Mouse (Mus musculus): ENCODE measurements around the gene Arhgef1. TPM values are rescaled to one million over a fixed set of nuclear protein-coding genes. Genes with fewer than 3 reads are reported as not detected.

The Arhgef1 gene
- total and polyA plus RNA-seq, 2 experiments from 2014 or later = 28.2 to 37.0 TPM

- WGBS = 12% methylated on average over 3 of the region's 3 CpGs
Measured at GRCm38 (mm10) chr7:24904936-24905335, 2.2 kb downstream of the Arhgef1 start.

GRCm38 (mm10) chr7:24906551-24906950 is 3.8 kb downstream of the Arhgef1 start:
- Histone ChIP-seq H3K36me3 (replicated peaks; ENCODE audit: control insufficient read depth, insufficient read depth, low read length) (peaks cover 32% of the 10 kb centered on the region), H3K4me3 (ENCODE audit: low read depth, low read length) (no peak overlapping the region; the same call in 1 of the 2 replicates), H3K4me1 (ENCODE audit: control insufficient read depth, insufficient read depth) (peaks cover 11% of the 10 kb centered on the region; the same call in 1 of the 2 replicates), H3K4me2 (ENCODE audit: low read depth, low read length) (peak overlapping the region; percentile 40; the same call in 1 of the 2 replicates), H3K9ac (replicated peaks; ENCODE audit: low read depth, low read length) (no peak overlapping the region; the same call in 1 of the 2 replicates), H3K27ac (ENCODE audit: low read depth) (peak overlapping the region; percentile 67; the same call in 1 of the 2 replicates), H3K9me3 (replicated peaks; ENCODE audit: control insufficient read depth, low read length) (no peaks in the 10 kb centered on the region), H3K27me3 (ENCODE audit: control insufficient read depth, insufficient read depth, low read length) (no peaks in the 10 kb centered on the region)
- DNase-seq (ENCODE audit: low spot score) (no peak), ATAC-seq (ENCODE audit: insufficient read depth, low read depth) (no peak)
- TF ChIP-seq EP300 (IDR thresholded peaks at IDR 0.05; ENCODE audit: low read depth) (no peak), CTCF (IDR thresholded peaks at IDR 0.05; ENCODE audit: low read depth) (no peak)
- 21% methylated on average over 6 of the region's 6 CpGs for WGBS

More at GRCm38 (mm10) chr7:24904936-24905335, 2.2 kb downstream of the Arhgef1 start:
- peak overlapping the region; percentile 64; the same call in 1 of the 2 replicates for H3K27ac ChIP-seq (ENCODE audit: low read depth)
- H3K4me3 ChIP-seq (ENCODE audit: low read depth, low read length) = peak overlapping the region; percentile 59
- H3K27me3 ChIP-seq (ENCODE audit: control insufficient read depth, insufficient read depth, low read length) = no peaks in the 10 kb centered on the region
- H3K9ac ChIP-seq (replicated peaks; ENCODE audit: low read depth, low read length) = peak overlapping the region; percentile 66
- H3K9me3 ChIP-seq (replicated peaks; ENCODE audit: control insufficient read depth, low read length) = no peaks in the 10 kb centered on the region
- peaks cover 11% of the 10 kb centered on the region; the same call in 1 of the 2 replicates for H3K4me1 ChIP-seq (ENCODE audit: control insufficient read depth, insufficient read depth)
- H3K4me2 ChIP-seq (ENCODE audit: low read depth, low read length) = peak overlapping the region; percentile 84
- TF ChIP-seq CTCF (IDR thresholded peaks at IDR 0.05; ENCODE audit: low read depth) = peak; percentile 83
- no peak for TF ChIP-seq EP300 (IDR thresholded peaks at IDR 0.05; ENCODE audit: low read depth)
- peaks cover 23% of the 10 kb centered on the region for H3K36me3 ChIP-seq (replicated peaks; ENCODE audit: control insufficient read depth, insufficient read depth, low read length)
- ATAC-seq (ENCODE audit: insufficient read depth, low read depth) = peak; percentile 13; the same call in 1 of the 2 replicates
- DNase-seq (ENCODE audit: low spot score) = peak; percentile 81

GRCm38 (mm10) chr7:24907211-24907748 is 4.6 kb downstream of the Arhgef1 start:
- TF ChIP-seq EP300 (IDR thresholded peaks at IDR 0.05; ENCODE audit: low read depth) = no peak
- no peak for TF ChIP-seq CTCF (IDR thresholded peaks at IDR 0.05; ENCODE audit: low read depth)
- DNase-seq (ENCODE audit: low spot score) (no peak), ATAC-seq (ENCODE audit: insufficient read depth, low read depth) (no peak)
- H3K4me1 ChIP-seq (ENCODE audit: control insufficient read depth, insufficient read depth) = peaks cover 6% of the 10 kb centered on the region; the same call in 1 of the 2 replicates
- peaks cover 39% of the 10 kb centered on the region for H3K36me3 ChIP-seq (replicated peaks; ENCODE audit: control insufficient read depth, insufficient read depth, low read length)
- peak overlapping the region; percentile 40; the same call in 1 of the 2 replicates for H3K4me2 ChIP-seq (ENCODE audit: low read depth, low read length)
- H3K9me3 ChIP-seq (replicated peaks; ENCODE audit: control insufficient read depth, low read length) = no peaks in the 10 kb centered on the region
- no peaks in the 10 kb centered on the region for H3K27me3 ChIP-seq (ENCODE audit: control insufficient read depth, insufficient read depth, low read length)
- no peak overlapping the region for H3K9ac ChIP-seq (replicated peaks; ENCODE audit: low read depth, low read length)
- no peak overlapping the region; the same call in 1 of the 2 replicates for H3K4me3 ChIP-seq (ENCODE audit: low read depth, low read length)
- 46% methylated on average over 13 of the region's 13 CpGs for whole genome bisulfite sequencing
- H3K27ac ChIP-seq (ENCODE audit: low read depth) = peak overlapping the region; percentile 67; the same call in 1 of the 2 replicates

GRCm38 (mm10) chr7:24912480-24912879 is 9.8 kb downstream of the Arhgef1 start:
- no peak overlapping the region for H3K4me3 ChIP-seq (ENCODE audit: low read depth, low read length)
- H3K27ac ChIP-seq (ENCODE audit: low read depth) = no peak overlapping the region
- no peak overlapping the region for H3K4me2 ChIP-seq (ENCODE audit: low read depth, low read length)
- WGBS = 88% methylated on average over 14 of the region's 14 CpGs
- no peak overlapping the region for H3K9ac ChIP-seq (replicated peaks; ENCODE audit: low read depth, low read length)
- H3K4me1 ChIP-seq (ENCODE audit: control insufficient read depth, insufficient read depth) = no peaks in the 10 kb centered on the region
- H3K36me3 ChIP-seq (replicated peaks; ENCODE audit: control insufficient read depth, insufficient read depth, low read length) = peaks cover 63% of the 10 kb centered on the region
- H3K27me3 ChIP-seq (ENCODE audit: control insufficient read depth, insufficient read depth, low read length) = no peaks in the 10 kb centered on the region
- DNase-seq (ENCODE audit: low spot score) (no peak), ATAC-seq (ENCODE audit: insufficient read depth, low read depth) (no peak)
- no peak for TF ChIP-seq EP300 (IDR thresholded peaks at IDR 0.05; ENCODE audit: low read depth)
- H3K9me3 ChIP-seq (replicated peaks; ENCODE audit: control insufficient read depth, low read length) = no peaks in the 10 kb centered on the region

GRCm38 (mm10) chr7:24918763-24919323 is 16.1 kb downstream of the Arhgef1 start:
- H3K36me3 ChIP-seq (replicated peaks; ENCODE audit: control insufficient read depth, insufficient read depth, low read length) = peaks cover 69% of the 10 kb centered on the region
- 91% methylated on average over 20 of the region's 20 CpGs for WGBS
- TF ChIP-seq EP300 (IDR thresholded peaks at IDR 0.05; ENCODE audit: low read depth) (no peak), CTCF (IDR thresholded peaks at IDR 0.05; ENCODE audit: low read depth) (no peak)
- no peak overlapping the region for H3K27ac ChIP-seq (ENCODE audit: low read depth)
- DNase-seq (ENCODE audit: low spot score) (no peak), ATAC-seq (ENCODE audit: insufficient read depth, low read depth) (no peak)
- no peaks in the 10 kb centered on the region for H3K27me3 ChIP-seq (ENCODE audit: control insufficient read depth, insufficient read depth, low read length)
- no peaks in the 10 kb centered on the region for H3K4me1 ChIP-seq (ENCODE audit: control insufficient read depth, insufficient read depth)
- no peak overlapping the region for H3K9ac ChIP-seq (replicated peaks; ENCODE audit: low read depth, low read length)
- H3K9me3 ChIP-seq (replicated peaks; ENCODE audit: control insufficient read depth, low read length) = no peaks in the 10 kb centered on the region
- no peak overlapping the region for H3K4me2 ChIP-seq (ENCODE audit: low read depth, low read length)
- H3K4me3 ChIP-seq (ENCODE audit: low read depth, low read length) = no peak overlapping the region

Measured in heart, postnatal 0 days (tissue).